Mouse (Mus musculus) embryonic facial prominence, embryonic 15.5 days (tissue): Measurements from ENCODE around the gene Arpc1b. TPM values are rescaled to one million over a fixed set of nuclear protein-coding genes. Genes with fewer than 3 reads are reported as not detected.
"Not testable (repeated sequence)": the region's sequence is repeated elsewhere in the genome, so short reads cannot be mapped to it uniquely, and the experiment has no call there.

Experiments
- ATAC-seq: fragments of 200-750 bp; cut with Nextera tagmentation; 2 replicates; pipeline ENCODE4 v1.8.0; 2017; ENCODE audit warnings: low read depth, moderate TSS enrichment; ENCODE audit not compliant: insufficient number of reproducible peaks, low FRiP score, low TSS enrichment
- H3K27ac ChIP-seq: fragments of 300-500 bp; sonication (generic); replicated peaks from 2 replicates; pipeline ENCODE4 v1.5.1; 2015; ENCODE audit warnings: mild to moderate bottlenecking, inconsistent platforms
- H3K27me3 ChIP-seq: fragments of 300-500 bp; sonication (generic); 2 replicates; pipeline ENCODE4 v1.6.1; 2015; ENCODE audit warnings: inconsistent platforms
- H3K36me3 ChIP-seq: fragments of 300-500 bp; sonication (generic); 2 replicates; pipeline ENCODE4 v1.6.1; 2015; ENCODE audit warnings: mild to moderate bottlenecking, inconsistent platforms
- H3K4me1 ChIP-seq: fragments of 300-500 bp; sonication (generic); 2 replicates; pipeline ENCODE4 v1.6.1; 2015; ENCODE audit warnings: inconsistent platforms
- H3K4me2 ChIP-seq: fragments of 300-500 bp; sonication (generic); replicated peaks from 2 replicates; pipeline ENCODE4 v1.6.1; 2015; ENCODE audit warnings: mild to moderate bottlenecking, inconsistent platforms
- H3K4me3 ChIP-seq: fragments of 300-500 bp; sonication (generic); replicated peaks from 2 replicates; pipeline ENCODE4 v1.5.1; 2015; ENCODE audit warnings: mild to moderate bottlenecking, inconsistent platforms
- H3K9ac ChIP-seq: fragments of 300-500 bp; sonication (generic); 2 replicates; pipeline ENCODE4 v1.6.1; 2015; ENCODE audit warnings: inconsistent platforms
- H3K9me3 ChIP-seq: fragments of 300-500 bp; sonication (generic); replicated peaks from 2 replicates; pipeline ENCODE4 v1.6.1; 2016; ENCODE audit warnings: inconsistent platforms
- WGBS: fragments of 180-500 bp; shearing (Covaris S2); methylation state at CpG from one replicate; pipeline ENCODE4 v1.1.7; 2015; 5-methylcytosine and 5-hydroxymethylcytosine counted together
- polyA plus RNA-seq: library from polyadenylated mRNA; unstranded; fragments of >200 nt; fragmentation: Nextera tagmentation; extraction: Ambion mirVana; gene quantifications from 2 replicates; pipeline ENCODE4 v1.2.1, GENCODE M21; 2015

Gene Arpc1b
- polyA plus RNA-seq, 1 experiment from 2014 or later = 310 TPM

DNA sequence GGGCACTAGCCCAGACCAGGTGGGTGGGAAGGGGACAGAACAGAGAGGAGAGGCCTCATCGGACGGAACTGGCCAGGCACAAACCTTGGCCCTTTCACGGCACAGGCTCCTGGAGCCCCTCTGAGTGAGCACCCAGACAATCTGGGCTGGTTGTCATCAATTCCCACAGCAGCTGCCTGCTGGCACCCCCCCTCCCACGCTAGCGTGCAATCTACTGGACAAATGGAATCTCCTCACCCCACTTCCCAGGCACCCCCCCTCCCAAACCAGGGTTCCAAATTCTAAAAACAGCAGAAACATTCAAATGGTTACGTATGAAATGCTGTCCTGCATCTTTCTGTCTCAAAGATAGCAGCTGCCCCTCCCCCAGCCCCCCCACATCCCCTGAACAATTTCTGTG, 15.8 kb downstream of the Arpc1b start:
- H3K4me2 ChIP-seq, H3K27ac ChIP-seq, ATAC-seq, H3K4me1 ChIP-seq, H3K27me3 ChIP-seq, H3K9me3 ChIP-seq, H3K9ac ChIP-seq, H3K4me3 ChIP-seq: not testable (repeated sequence)
- WGBS = 92% methylated on average over 6 of the region's 6 CpGs
- H3K36me3 ChIP-seq = peaks cover 96% of the 10 kb centered on the region

DNA sequence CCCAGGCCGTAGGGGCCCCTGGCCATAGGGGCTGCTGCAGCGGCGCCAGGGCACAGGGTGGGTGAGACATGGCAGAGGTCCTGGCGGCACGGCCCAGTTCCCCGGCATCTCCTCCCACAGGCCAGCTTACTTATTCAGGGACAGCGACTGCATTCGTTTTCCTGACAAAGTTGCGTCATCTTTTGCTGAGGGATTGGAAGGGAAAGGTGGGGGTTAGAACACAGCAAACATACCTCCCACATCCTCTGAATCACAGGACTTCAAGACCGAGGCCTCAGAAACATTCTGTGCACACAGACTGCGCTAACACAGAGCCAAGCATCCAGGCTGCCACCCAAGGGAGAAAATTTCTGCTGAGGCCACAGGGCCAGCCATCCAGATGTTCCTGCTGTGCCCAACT, 16.2 kb downstream of the Arpc1b start:
- H3K27ac ChIP-seq = no peak overlapping the region
- H3K36me3 ChIP-seq = peaks cover 97% of the 10 kb centered on the region
- H3K4me1 ChIP-seq = no peaks in the 10 kb centered on the region
- no peaks in the 10 kb centered on the region for H3K27me3 ChIP-seq
- H3K4me3 ChIP-seq = no peak overlapping the region
- WGBS = 86% methylated on average over 11 of the region's 11 CpGs
- no peak overlapping the region for H3K9ac ChIP-seq
- H3K9me3 ChIP-seq = no peaks in the 10 kb centered on the region
- no peak for ATAC-seq
- no peak overlapping the region for H3K4me2 ChIP-seq

DNA sequence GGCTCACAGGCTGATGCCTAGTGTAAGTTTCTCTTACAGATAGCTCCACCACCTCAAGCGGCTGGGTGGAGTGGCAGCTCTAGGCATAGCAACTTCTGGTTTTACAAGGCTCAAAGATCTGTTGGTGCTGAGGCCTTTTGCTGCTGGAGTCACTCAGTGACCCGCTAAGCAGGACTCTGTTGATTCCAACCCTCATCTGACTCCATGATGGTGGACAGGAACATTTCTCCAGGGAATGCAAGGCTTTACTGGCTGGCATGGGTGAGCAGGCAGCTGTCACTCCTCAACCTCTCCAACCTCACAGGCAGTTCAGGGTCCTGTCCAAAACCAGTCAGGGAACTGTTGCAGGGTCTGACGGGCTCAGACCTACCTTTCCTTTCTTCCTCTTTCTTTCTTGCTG, 17.0 kb downstream of the Arpc1b start:
- H3K4me3 ChIP-seq = no peak overlapping the region
- H3K27me3 ChIP-seq = no peaks in the 10 kb centered on the region
- peaks cover 95% of the 10 kb centered on the region for H3K36me3 ChIP-seq
- ATAC-seq = no peak
- H3K27ac ChIP-seq = no peak overlapping the region
- H3K9ac ChIP-seq = no peak overlapping the region
- no peaks in the 10 kb centered on the region for H3K4me1 ChIP-seq
- H3K9me3 ChIP-seq = no peaks in the 10 kb centered on the region
- WGBS = 83% methylated on average over 3 of the region's 3 CpGs
- no peak overlapping the region for H3K4me2 ChIP-seq

DNA sequence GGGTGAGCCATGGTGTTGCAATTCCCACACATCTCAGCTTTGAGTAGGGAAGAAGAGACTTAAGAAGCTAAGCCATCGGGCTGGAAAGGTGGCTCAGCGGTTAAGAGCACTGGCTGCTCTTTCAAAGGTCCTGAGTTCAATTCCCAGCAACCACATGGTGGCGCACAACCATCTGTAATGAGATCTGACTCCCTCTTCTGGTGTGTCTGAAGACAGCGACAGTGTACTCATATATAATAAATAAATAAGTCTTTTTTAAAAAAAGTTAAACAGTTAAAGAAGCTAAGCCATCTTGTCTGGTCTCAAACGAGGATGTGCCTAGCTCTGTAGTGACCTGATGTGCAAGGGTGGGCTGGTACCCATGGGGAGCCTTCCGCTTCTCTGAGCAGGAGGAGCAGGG, 19.3 kb downstream of the Arpc1b start:
- not testable (repeated sequence) for H3K27ac ChIP-seq, H3K9me3 ChIP-seq, H3K4me1 ChIP-seq, H3K27me3 ChIP-seq, H3K4me3 ChIP-seq, H3K9ac ChIP-seq, ATAC-seq, H3K4me2 ChIP-seq
- H3K36me3 ChIP-seq = peaks cover 86% of the 10 kb centered on the region
- WGBS = 91% methylated on average over 6 of the region's 6 CpGs

DNA sequence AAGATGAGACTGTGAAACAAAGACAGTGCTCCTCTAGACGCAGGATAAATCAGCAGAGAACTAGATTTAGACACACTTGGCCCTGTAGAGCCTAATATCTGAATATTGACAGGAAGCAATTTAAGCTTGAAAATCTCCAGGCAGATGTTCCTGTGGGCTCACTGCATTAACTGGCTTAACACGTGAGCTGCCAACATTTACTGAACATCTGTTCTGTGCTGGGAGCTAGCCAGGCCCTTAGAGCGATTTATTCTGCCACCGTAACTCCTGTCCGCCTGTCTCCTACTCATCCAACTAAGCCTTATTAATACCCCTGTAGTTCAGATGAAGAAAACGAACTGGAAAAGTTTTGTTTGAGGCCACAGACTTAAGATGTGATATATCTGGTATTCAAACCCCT, 24.8 kb downstream of the Arpc1b start:
- WGBS = 5% methylated on average over 6 of the region's 6 CpGs
- peaks cover 24% of the 10 kb centered on the region for H3K4me1 ChIP-seq
- peaks cover 58% of the 10 kb centered on the region for H3K36me3 ChIP-seq
- H3K4me2 ChIP-seq = peak overlapping the region; percentile 75
- H3K9ac ChIP-seq = peak overlapping the region; percentile 90
- peak overlapping the region; percentile 96 for H3K27ac ChIP-seq
- peak overlapping the region; percentile 97 for H3K4me3 ChIP-seq
- H3K9me3 ChIP-seq = no peaks in the 10 kb centered on the region
- no peak for ATAC-seq
- no peaks in the 10 kb centered on the region for H3K27me3 ChIP-seq

DNA sequence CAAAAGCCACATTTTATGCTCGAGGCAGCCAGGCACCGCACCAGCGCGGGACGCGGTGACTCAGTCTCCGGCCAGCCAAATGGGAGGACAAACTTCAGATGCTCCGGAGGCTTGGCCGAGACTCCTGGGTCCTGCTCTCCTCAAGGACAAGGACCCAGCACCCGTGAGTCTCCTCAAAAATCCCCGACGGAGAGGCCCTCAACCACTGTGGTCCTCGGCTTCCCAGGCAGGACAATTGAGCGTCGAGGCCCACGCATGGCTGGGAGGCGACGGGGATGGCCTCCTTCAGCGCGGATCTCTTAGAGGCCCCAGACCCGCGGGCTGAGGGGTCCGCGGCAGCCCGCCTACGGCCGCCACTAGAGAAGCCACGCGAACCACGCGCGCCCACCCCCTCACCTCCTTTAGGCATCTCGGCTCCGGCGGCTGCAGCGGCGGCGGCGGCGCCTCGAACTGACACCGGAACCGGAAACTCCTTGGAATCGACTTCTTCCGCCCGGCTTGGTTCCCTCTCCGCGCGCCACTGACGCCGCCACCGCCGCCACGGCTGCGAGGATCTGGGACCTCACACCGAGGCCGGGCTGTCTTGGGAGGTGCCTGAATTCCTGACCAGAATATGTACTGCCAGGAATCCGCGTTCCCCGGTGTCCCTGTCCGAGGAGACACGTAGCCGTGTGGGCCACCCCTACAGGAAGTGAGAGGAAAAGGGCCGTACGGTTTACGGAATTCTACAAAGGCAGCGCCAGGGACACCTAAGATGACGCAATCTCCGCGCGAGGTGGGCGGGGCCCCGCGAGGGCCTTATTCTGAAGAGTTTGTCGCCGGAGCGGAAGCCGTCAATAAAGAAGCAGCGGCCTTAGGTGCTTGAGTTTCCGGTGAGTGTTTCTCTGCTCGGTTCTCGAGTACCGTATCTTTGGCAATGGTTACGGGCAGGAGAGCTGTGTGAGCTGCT, 25.8 kb downstream of the Arpc1b start, which contains the start of the genes Pdap1 and Bud31:
Gene Pdap1, minus strand, starts transcription at position 668 of the 949 bp plus-strand sequence.
Gene Bud31, plus strand, starts transcription at position 792 of the 949 bp plus-strand sequence.
- H3K27ac ChIP-seq = peak within 1 kb of the TSS; percentile 96
- H3K9me3 ChIP-seq = no peaks in the 10 kb centered on the region
- peak within 1 kb of the TSS; percentile 97 for H3K4me3 ChIP-seq
- peaks cover 24% of the 10 kb centered on the region for H3K4me1 ChIP-seq
- H3K4me2 ChIP-seq = peak within 1 kb of the TSS; percentile 75
- no peaks in the 10 kb centered on the region for H3K27me3 ChIP-seq
- peak within 1 kb of the TSS; percentile 90 for H3K9ac ChIP-seq
- under 1% methylated on average over 84 of the region's 84 CpGs for WGBS
- ATAC-seq = peak; percentile 93
- H3K36me3 ChIP-seq = peaks cover 57% of the 10 kb centered on the region

DNA sequence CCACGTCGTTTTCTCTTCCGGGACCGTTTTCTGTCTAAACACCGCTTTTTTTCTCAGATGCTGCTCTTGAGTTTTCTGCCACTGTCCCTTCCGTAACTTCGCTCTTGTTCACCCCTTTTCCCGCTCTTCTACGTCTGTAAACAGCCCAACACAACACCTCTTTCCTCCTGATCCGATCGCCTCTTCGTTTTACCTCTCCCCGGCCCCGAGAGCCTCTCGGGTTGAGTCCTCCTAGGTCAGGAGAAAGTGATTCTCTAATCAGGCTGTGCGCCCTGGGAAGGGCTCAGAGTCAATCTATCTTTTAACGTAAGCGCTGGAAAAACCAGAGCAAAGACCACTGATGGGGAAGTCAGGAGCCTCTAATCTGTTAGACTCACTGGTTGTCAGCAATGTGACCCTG, 26.6 kb downstream of the Arpc1b start:
- Histone ChIP-seq H3K27ac (peak overlapping the region; percentile 96), H3K4me1 (peaks cover 24% of the 10 kb centered on the region), H3K4me2 (peak overlapping the region; percentile 75), H3K9me3 (no peaks in the 10 kb centered on the region), H3K9ac (peak overlapping the region; percentile 90), H3K27me3 (no peaks in the 10 kb centered on the region), H3K4me3 (peak overlapping the region; percentile 97), H3K36me3 (peaks cover 59% of the 10 kb centered on the region)
- 1% methylated on average over 18 of the region's 18 CpGs for WGBS
- ATAC-seq = no peak

DNA sequence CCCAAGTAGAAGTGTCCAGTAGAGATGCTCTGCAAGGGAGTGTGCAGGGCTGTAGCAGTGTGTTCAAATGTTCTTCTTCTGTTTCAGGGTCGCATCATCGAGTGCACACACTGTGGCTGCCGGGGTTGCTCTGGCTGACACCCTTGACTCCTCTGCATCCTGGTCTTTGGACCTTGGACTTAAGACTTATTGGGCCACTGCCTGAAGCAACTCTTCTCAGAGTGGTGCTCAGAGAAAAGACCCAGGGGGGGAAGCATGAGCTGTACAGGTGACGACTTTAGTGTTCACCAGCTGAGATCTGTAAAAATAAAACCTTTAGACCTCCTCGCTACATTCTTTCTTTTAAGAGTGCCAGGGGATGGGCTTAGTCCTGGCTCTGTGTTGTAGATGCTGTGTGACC, 33.7 kb downstream of the Arpc1b start:
- Histone ChIP-seq H3K4me1 (no peaks in the 10 kb centered on the region), H3K9me3 (no peaks in the 10 kb centered on the region), H3K27ac (no peak overlapping the region), H3K27me3 (no peaks in the 10 kb centered on the region), H3K4me2 (no peak overlapping the region), H3K36me3 (peaks cover 97% of the 10 kb centered on the region), H3K9ac (no peak overlapping the region), H3K4me3 (no peak overlapping the region)
- 90% methylated on average over 5 of the region's 5 CpGs for WGBS
- ATAC-seq = no peak

DNA sequence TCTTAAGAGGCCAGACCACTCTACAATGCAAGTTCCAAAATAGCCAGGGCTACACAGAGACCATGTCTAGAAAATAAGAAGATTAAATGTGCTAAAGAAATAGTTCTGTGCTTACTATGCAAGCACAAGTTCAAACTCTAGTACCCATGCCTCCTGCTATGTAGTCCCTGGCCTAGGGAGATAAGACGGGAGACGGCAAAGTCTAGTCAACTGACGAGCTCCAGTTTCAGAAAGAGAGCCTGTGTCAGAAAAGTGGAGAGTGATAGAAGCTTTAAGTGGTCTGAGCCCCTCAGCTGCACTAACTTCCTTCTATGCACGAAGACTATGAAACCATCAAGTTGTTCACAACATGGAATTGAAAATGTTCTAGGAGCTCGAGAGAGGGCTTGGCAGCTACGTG, 35.3 kb downstream of the Arpc1b start:
- Histone ChIP-seq H3K4me2 (no peak overlapping the region), H3K9ac (no peak overlapping the region), H3K36me3 (peaks cover 97% of the 10 kb centered on the region), H3K27ac (no peak overlapping the region), H3K9me3 (no peaks in the 10 kb centered on the region), H3K27me3 (no peaks in the 10 kb centered on the region), H3K4me3 (no peak overlapping the region), H3K4me1 (no peaks in the 10 kb centered on the region)
- ATAC-seq = no peak
- 88% methylated on average over 6 of the region's 6 CpGs for WGBS

DNA sequence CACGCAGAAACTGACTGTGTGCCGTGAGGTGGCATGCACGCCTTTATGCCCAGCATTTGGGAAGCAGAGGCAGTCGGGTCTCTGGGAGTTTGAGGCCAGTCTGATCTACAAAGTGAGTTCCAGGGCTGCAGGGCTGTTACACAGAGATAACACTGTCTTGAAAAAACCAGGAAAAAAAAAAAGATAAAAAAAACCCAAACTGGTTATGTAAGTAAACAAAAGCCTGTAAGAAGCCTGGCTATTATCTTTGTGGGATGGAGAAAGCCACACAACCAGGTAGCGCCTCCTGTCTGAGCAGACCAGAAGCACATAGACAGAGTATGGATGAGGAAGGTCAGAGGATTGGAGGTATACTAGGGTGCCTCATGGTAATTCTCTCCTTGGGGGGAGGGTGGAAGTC, 38.7 kb downstream of the Arpc1b start:
- no peaks in the 10 kb centered on the region for H3K27me3 ChIP-seq
- H3K36me3 ChIP-seq = peaks cover 88% of the 10 kb centered on the region
- H3K4me2 ChIP-seq = no peak overlapping the region
- no peaks in the 10 kb centered on the region for H3K9me3 ChIP-seq
- H3K4me3 ChIP-seq = no peak overlapping the region
- no peak for ATAC-seq
- no peak overlapping the region for H3K27ac ChIP-seq
- WGBS = 95% methylated on average over 5 of the region's 5 CpGs
- H3K4me1 ChIP-seq = no peaks in the 10 kb centered on the region
- H3K9ac ChIP-seq = no peak overlapping the region

DNA sequence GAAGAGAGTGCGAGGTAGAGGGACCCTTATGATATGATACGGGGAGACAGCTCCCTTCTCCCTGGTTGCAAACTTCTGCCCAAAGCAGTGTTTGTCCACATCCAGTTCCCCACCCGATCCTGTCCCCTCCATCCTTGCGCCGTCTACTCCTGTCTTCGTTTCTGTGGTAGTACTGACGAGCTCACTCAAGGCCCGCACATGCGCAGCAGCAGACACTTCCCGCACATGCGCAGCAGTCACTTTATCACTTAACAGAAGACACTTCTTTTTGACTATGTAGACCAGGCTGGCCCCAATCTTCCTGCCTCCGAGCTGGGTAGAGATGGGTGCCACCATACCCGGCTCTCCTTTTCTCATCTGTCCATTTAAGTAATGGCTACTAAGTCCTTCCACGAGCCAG, 47.3 kb downstream of the Arpc1b start:
- no peak overlapping the region for H3K4me3 ChIP-seq
- H3K4me1 ChIP-seq = peaks cover 17% of the 10 kb centered on the region
- WGBS = 94% methylated on average over 14 of the region's 14 CpGs
- H3K9me3 ChIP-seq = no peaks in the 10 kb centered on the region
- no peak overlapping the region for H3K9ac ChIP-seq
- H3K27me3 ChIP-seq = no peaks in the 10 kb centered on the region
- H3K4me2 ChIP-seq = no peak overlapping the region
- no peak for ATAC-seq
- H3K27ac ChIP-seq = no peak overlapping the region
- H3K36me3 ChIP-seq = peaks cover 69% of the 10 kb centered on the region

DNA sequence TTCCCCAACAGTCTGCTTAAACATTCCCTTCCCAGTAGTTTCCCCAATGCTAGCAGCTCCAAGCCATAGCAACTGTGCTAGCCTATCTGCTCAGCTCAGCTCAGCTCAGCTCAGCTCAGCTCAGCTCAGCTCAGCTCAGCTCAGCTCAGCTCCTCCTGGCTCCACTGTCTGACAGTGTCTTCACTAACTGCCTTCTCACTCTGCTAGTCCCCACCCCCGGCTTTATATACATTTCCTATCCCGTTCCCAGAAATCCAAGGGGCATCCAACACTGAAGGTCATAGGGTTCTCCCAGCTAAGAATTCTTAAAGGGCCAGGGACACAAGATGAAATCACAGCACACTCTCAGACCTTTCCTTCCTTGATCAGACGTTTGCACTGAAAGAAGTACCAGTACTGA, 50.7 kb downstream of the Arpc1b start:
- H3K9ac ChIP-seq = no peak overlapping the region
- no peak overlapping the region for H3K4me3 ChIP-seq
- 58% methylated on average over 3 of the region's 3 CpGs for WGBS
- ATAC-seq = no peak
- H3K9me3 ChIP-seq = no peaks in the 10 kb centered on the region
- H3K27ac ChIP-seq = no peak overlapping the region
- peaks cover 42% of the 10 kb centered on the region for H3K36me3 ChIP-seq
- peaks cover 30% of the 10 kb centered on the region for H3K4me1 ChIP-seq
- no peaks in the 10 kb centered on the region for H3K27me3 ChIP-seq
- no peak overlapping the region for H3K4me2 ChIP-seq
